ENCODE assay signal across 25 mouse cellular contexts in the genomic region with DNA sequence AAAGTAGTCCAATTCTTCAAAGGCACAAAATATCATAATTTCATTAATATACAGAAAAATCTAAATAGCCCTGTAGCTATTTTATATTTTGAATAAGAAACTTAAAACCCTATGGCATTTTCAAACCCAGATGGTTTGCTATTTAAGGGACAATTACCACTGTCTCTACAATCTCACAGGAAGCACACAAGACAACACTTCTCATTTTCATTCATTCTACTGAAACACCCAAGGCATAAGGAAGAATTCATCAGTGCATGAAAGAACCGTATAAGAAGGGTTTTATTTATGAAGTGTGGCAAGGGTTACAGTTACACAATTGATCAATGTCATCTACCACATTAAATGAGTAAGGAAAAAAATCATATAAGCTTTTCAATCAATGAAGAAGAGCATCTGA.
"Had no signal": no experiment of that assay in that cellular context is flagged by ENCODE, and none has a peak within 500 bp of the region (broad histone marks: within the 10 kb centered on the region; RNA-seq: fewer than 3 reads in every experiment).

No protein-coding gene starts in this region.

- H3K9me3 ChIP-seq: heart, embryonic 13.5 days; heart, embryonic 15.5 days; hindbrain, embryonic 13.5 days; hindbrain, embryonic 15.5 days; limb, embryonic 12.5 days; liver, embryonic 13.5 days had no signal

- DNase-seq: gastrocnemius, postnatal 14 days; gastrocnemius, postnatal 36 days; heart, adult 11 months; heart, adult 2 months; heart, postnatal 14 days; heart, postnatal 36 days; kidney, adult 11 months; kidney, adult 8-10 months; kidney, postnatal 14 days; kidney, postnatal 36 days; layer of hippocampus, adult 9-11 months; layer of hippocampus, postnatal 36 days; left cerebral cortex, postnatal 4 days; liver; liver, embryonic 13.5 days had no signal

- H3K4me2 ChIP-seq: heart, embryonic 11.5 days; heart, embryonic 13.5 days; heart, embryonic 15.5 days; hindbrain, embryonic 13.5 days; hindbrain, embryonic 15.5 days; limb, embryonic 12.5 days; liver, embryonic 11.5 days; liver, embryonic 13.5 days had no signal

- H3K36me3 ChIP-seq: heart, embryonic 13.5 days; heart, embryonic 15.5 days; hindbrain, embryonic 13.5 days; hindbrain, embryonic 15.5 days; limb, embryonic 12.5 days; liver, embryonic 13.5 days had no signal

- H3K27me3 ChIP-seq: heart, embryonic 13.5 days; heart, embryonic 15.5 days; hindbrain, embryonic 13.5 days; hindbrain, embryonic 15.5 days; limb, embryonic 12.5 days; liver, embryonic 13.5 days had no signal

- H3K27ac ChIP-seq: heart, adult 2 months; heart, embryonic 13.5 days; heart, embryonic 15.5 days; hindbrain, embryonic 13.5 days; hindbrain, embryonic 15.5 days; hindbrain, postnatal 0 days; kidney, postnatal 0 days; limb, embryonic 12.5 days; liver, embryonic 13.5 days had no signal

- H3K4me3 ChIP-seq: heart, adult 2 months; heart, embryonic 13.5 days; heart, embryonic 15.5 days; hindbrain, embryonic 13.5 days; hindbrain, embryonic 15.5 days; limb, embryonic 12.5 days; liver, embryonic 13.5 days had no signal

- ATAC-seq: hindbrain, postnatal 0 days; intestine, embryonic 16.5 days had no signal

- H3K9ac ChIP-seq: heart, embryonic 13.5 days; heart, embryonic 15.5 days; hindbrain, embryonic 13.5 days; hindbrain, embryonic 15.5 days; limb, embryonic 12.5 days; liver, embryonic 13.5 days had no signal

- H3K4me1 ChIP-seq: heart, embryonic 13.5 days; heart, embryonic 15.5 days; hindbrain, embryonic 13.5 days; hindbrain, embryonic 15.5 days; limb, embryonic 12.5 days had no signal
